Mouse (Mus musculus) embryonic fibroblast, embryonic 13.5 days (primary cell): ENCODE results near the gene Krit1.

Experiments
- CTCF ChIP-seq: IDR thresholded peaks from 2 replicates; pipeline ENCODE4 v1.5.1; 2011; ENCODE audit warnings: mild to moderate bottlenecking, control low read depth, low read length, moderate library complexity, borderline replicate concordance; ENCODE audit not compliant: insufficient read depth
- POLR2A ChIP-seq: IDR thresholded peaks from 2 replicates; pipeline ENCODE4 v1.6.1; 2011; ENCODE audit warnings: low read depth, mild to moderate bottlenecking, control low read depth, low read length, moderate library complexity

GRCm38 (mm10) chr5:3800881-3801280 is 2.1 kb upstream of the Krit1 start:
- TF ChIP-seq CTCF = no peak
- no peak for TF ChIP-seq POLR2A
